Mouse (Mus musculus) macrophage (primary cell): ENCODE measurements around the gene Foxf1. TPM values are rescaled to one million over a fixed set of nuclear protein-coding genes. Genes with fewer than 3 reads are reported as not detected.

Experiments
- H3K27ac ChIP-seq: fragments of 350-480 bp; formaldehyde crosslinking; 2 replicates; pipeline ENCODE4 v1.9.0; 2021
- H3K36me3 ChIP-seq: fragments of 350-480 bp; formaldehyde crosslinking; 2 replicates; pipeline ENCODE4 v1.9.0; 2021; ENCODE audit errors: inconsistent target
- H3K4me3 ChIP-seq: fragments of 350-480 bp; formaldehyde crosslinking; 2 replicates; pipeline ENCODE4 v1.9.0; 2021; ENCODE audit errors: inconsistent target
- H3K79me2 ChIP-seq: fragments of 350-480 bp; formaldehyde crosslinking; 2 replicates; pipeline ENCODE4 v1.9.0; 2021; ENCODE audit errors: inconsistent target
- WGBS: methylation state at CpG from one replicate; pipeline ENCODE4 v1.1.7; 2026; ENCODE audit warnings: inconsistent platforms; ENCODE audit not compliant: missing documents; 5-methylcytosine and 5-hydroxymethylcytosine counted together
- polyA plus RNA-seq: library from polyadenylated mRNA; stranded (reverse); fragments of 250-400 nt; gene quantifications from 3 replicates; pipeline ENCODE4 v1.2.4, GENCODE M21; 2018; ENCODE audit warnings: inconsistent platforms
- total RNA-seq, 78 experiments: library from RNA; depleted of rRNA; stranded (reverse); fragments of 250-400 nt; gene quantifications; 1 replicate in 9 of 78; 2 replicates in 24 of 78; 3 replicates in 43 of 78; 4 replicates in 2 of 78; pipeline ENCODE4 v1.2.4; 2018; ENCODE audit warnings: inconsistent platforms in 56 of 78

Gene Foxf1
- 1 to 10 TPM in 1 of 26 experiments, under 1 TPM in 3, not detected in 22; 0.38 to 2.1 (median 0.54) TPM for total RNA-seq (2018; cell fraction: chromatin; rRNA removed)
- under 1 TPM in 16 of 26 experiments, not detected in 10; 0.03 to 0.62 (median 0.09) TPM for total RNA-seq (2018; cell fraction: cytosol; rRNA removed)
- total RNA-seq (2018; cell fraction: nucleus; rRNA removed) = 1 to 10 TPM in 3 of 26 experiments, under 1 TPM in 12, not detected in 11; 0.20 to 1.7 (median 0.43) TPM
- 0.22 to 0.28 TPM in 2 of 3 replicates, not detected in the other for polyA plus RNA-seq

DNA sequence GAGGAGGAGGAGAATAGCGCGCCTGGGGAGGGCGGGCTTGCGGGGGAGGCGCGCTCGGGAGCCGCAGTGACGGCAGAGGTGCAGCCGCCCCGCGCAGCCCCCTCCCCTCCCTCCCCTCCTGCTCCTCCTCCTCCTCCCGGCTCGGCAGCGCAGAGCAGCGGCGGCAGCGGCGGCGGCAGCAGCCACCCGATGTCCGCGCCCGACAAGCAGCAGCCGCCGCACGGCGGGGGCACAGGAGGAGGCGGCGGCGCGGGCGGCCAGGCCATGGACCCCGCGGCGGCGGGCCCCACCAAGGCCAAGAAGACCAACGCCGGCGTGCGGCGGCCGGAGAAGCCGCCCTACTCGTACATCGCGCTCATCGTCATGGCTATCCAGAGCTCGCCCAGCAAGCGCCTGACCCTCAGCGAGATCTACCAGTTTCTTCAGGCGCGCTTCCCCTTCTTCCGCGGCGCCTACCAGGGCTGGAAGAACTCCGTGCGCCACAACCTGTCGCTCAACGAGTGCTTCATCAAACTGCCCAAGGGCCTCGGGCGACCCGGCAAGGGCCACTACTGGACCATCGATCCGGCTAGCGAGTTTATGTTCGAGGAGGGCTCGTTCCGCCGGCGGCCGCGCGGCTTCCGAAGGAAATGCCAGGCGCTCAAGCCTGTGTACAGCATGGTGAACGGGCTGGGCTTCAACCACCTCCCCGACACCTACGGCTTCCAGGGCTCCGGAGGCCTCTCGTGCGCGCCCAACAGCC lies at the start of gene Foxf1:
Foxf1 (plus strand) TSS at position 177 of the 742 bp plus-strand sequence.
- Histone ChIP-seq H3K36me3 (no peaks in the 10 kb centered on the region), H3K4me3 (peak within 1 kb of the TSS; percentile 10; the same call in 1 of the 2 replicates), H3K79me2 (no peaks in the 10 kb centered on the region), H3K27ac (no peak within 1 kb of the TSS)
- WGBS = 2% methylated on average over 60 of the region's 83 CpGs

DNA sequence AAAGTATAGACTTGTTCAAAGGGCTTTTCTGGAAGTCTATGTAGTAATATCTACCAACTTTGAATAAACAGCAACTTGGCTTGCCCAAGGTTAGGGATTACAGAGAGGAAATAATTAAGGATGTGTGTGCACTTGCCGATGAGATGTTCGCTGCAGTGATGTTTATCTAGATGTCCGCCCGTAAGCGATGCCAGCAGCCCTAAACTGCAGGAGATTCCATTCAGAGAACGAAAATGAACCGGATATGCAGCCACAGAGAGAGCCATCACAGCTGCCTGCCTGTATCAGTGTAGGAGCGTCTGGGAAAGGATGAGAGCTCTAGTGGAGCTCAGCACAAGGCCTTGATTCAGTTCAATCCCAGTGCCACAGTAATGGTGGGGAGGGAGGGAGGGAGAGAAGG lies 48.6 kb upstream of the Foxf1 start:
- H3K36me3 ChIP-seq = no peaks in the 10 kb centered on the region
- no peaks in the 10 kb centered on the region for H3K79me2 ChIP-seq
- WGBS = 91% methylated on average over 8 of the region's 8 CpGs
- H3K27ac ChIP-seq = no peak overlapping the region
- no peak overlapping the region for H3K4me3 ChIP-seq

DNA sequence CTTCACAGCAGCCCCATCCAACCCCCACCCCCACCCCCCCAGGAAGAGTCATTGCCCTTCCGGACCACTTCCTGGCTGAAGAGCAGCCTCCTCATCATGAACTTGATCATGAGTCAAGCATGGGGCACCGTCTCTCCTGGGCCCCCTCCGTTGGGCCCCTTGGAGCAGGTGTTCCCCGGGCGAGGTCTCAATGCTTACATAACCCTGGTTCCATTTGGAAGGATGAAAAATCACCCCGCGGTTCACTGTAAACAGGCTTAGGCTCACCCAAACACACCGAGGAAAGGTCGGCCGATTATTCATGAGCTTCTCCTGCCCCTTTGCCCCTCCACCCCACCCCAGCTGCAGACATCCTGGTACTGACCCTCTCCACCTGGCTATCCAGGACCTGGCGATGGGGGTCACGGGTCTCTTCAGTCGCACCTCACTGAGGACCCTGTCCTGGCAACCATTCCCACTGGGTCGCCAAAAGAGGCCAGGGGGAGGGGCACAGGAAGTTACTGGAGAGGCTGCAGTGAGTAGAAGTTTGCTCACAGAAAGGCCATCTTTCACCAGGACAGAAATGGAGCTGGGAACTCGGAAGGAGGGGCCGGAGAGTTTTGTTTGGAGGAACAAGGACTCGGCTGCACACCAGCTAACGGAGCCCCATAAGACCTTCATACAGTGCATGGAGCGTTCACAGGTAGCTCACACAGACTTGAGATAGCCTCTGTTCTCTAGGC lies 40.3 kb upstream of the Foxf1 start:
- no peaks in the 10 kb centered on the region for H3K36me3 ChIP-seq
- no peak overlapping the region for H3K27ac ChIP-seq
- no peaks in the 10 kb centered on the region for H3K79me2 ChIP-seq
- no peak overlapping the region for H3K4me3 ChIP-seq
- WGBS = 62% methylated on average over 19 of the region's 19 CpGs

DNA sequence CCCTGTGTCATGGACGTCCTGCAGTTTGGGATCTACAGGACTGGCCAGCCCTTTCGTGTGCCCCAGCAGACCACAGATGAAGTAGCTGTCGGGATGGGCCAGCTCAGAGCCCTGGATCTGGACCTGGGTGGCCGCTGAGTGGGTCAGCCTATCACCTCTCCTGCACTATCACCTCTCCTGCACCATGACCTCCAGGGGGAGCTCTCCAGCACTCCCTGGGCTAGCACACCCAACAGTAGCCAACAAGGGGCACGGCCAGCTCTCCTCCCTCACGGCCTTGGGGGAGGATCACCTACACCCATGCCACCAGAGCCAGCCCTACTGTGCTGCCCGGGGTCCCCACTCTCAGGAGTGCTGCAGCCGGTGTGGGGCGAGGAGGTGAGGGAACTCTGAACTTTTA lies 36.7 kb upstream of the Foxf1 start:
- 76% methylated on average over 8 of the region's 9 CpGs for WGBS
- H3K36me3 ChIP-seq = no peaks in the 10 kb centered on the region
- no peak overlapping the region for H3K4me3 ChIP-seq
- H3K79me2 ChIP-seq = no peaks in the 10 kb centered on the region
- no peak overlapping the region for H3K27ac ChIP-seq

DNA sequence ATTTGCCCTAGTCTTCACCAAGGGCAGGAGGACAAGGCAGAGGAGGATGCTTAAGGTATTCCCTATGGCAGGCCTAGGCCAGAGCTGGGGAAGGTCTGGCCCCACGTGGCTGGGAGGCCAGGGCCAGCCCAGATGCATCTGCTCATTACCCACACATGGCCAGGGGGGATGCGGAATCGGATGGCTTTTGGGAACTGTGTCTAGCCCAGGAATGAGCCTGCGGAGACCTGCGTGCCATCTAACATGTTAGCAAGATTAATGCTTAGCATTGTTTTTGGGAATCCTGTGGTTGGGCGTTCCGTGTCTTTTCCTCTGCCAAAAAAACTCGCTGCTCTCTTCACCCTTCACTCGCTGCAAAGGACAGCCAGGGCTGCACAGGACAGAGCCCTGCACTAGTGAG lies 26.1 kb upstream of the Foxf1 start:
- WGBS = 79% methylated on average over 8 of the region's 9 CpGs
- no peaks in the 10 kb centered on the region for H3K36me3 ChIP-seq
- H3K4me3 ChIP-seq = no peak overlapping the region
- H3K27ac ChIP-seq = no peak overlapping the region
- no peaks in the 10 kb centered on the region for H3K79me2 ChIP-seq

DNA sequence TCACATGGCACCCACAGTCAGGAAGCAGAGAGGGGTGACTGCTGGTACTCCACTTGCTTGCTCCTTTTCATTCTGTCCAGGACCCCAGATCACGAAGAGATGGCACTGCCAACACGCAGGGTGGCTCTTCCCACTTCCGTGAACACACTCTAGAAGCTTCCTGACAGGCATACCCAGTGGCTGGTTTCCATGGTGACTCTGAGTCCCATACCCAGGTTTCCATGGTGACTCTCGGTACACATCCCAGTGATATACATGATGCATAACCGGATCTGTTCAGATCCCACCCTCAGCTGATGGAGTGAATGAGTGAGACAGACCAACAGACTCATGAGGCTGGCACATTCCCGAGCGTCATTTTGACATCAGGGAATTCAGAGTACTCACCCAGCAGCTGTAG lies 25.1 kb upstream of the Foxf1 start:
- no peaks in the 10 kb centered on the region for H3K36me3 ChIP-seq
- no peaks in the 10 kb centered on the region for H3K79me2 ChIP-seq
- H3K4me3 ChIP-seq = no peak overlapping the region
- 96% methylated on average over 7 of the region's 7 CpGs for WGBS
- H3K27ac ChIP-seq = no peak overlapping the region

DNA sequence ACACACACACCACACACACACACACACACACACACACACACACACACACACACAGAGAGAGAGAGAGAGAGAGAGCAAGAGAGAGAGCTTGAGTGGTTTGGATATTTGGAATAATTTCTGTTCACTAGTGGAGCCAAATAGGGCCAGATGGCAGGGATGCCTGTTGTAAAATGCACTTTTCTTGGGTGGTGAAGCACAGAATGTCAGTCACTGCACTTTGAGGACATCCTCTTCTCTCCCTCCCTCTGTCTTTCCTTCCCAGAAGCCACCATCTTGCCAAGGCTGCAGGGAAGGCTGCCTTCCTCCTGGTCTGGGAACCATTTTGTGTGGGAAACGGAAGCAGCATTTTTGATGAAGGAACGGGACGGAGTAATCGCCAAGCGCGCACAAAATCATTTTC lies 21.7 kb upstream of the Foxf1 start:
- no peaks in the 10 kb centered on the region for H3K36me3 ChIP-seq
- H3K27ac ChIP-seq = no peak overlapping the region
- H3K79me2 ChIP-seq = no peaks in the 10 kb centered on the region
- 97% methylated on average over 6 of the region's 6 CpGs for WGBS
- no peak overlapping the region for H3K4me3 ChIP-seq

DNA sequence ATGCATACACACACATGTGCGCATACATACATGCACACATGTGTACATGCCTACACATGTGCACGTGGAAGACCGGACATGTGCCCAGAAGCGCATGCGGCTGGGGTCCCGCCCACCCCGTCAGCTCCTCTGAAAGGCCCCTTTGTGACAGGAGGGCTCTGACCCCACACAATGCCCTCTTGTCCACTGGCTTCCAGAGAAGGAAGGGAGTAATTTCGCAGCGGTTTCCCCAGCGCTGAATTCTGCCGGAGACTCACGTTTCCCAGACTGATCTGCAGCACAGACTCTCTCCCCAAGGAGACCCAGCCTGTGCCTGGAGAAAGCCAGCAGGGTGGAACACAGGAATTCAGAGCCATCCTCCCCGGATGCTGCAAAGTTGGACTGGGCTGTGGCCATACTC lies 20.5 kb upstream of the Foxf1 start:
- H3K36me3 ChIP-seq = no peaks in the 10 kb centered on the region
- no peak overlapping the region for H3K27ac ChIP-seq
- no peaks in the 10 kb centered on the region for H3K79me2 ChIP-seq
- 83% methylated on average over 13 of the region's 13 CpGs for WGBS
- no peak overlapping the region for H3K4me3 ChIP-seq

DNA sequence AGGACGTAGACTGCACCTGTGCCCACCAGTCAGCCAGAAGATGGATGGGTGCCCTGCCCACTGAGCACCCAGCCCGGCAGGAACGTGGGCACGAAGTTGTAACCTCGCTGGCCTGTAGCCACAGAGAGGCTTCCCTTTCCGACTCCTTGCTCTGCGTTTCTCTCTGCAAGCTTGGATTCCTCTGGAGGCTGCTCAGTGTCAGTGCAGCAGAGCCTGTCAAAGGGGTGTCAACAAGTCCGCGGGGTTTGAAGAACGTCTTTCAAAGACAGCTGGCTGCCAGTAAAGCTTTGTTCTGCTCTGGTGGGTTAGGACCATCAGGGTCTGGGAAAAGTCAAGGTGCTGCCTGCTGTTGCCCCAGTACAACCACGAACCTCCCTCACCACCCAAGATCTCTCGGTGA lies 12.7 kb upstream of the Foxf1 start:
- no peaks in the 10 kb centered on the region for H3K36me3 ChIP-seq
- 4% methylated on average over 12 of the region's 12 CpGs for WGBS
- no peak overlapping the region for H3K27ac ChIP-seq

DNA sequence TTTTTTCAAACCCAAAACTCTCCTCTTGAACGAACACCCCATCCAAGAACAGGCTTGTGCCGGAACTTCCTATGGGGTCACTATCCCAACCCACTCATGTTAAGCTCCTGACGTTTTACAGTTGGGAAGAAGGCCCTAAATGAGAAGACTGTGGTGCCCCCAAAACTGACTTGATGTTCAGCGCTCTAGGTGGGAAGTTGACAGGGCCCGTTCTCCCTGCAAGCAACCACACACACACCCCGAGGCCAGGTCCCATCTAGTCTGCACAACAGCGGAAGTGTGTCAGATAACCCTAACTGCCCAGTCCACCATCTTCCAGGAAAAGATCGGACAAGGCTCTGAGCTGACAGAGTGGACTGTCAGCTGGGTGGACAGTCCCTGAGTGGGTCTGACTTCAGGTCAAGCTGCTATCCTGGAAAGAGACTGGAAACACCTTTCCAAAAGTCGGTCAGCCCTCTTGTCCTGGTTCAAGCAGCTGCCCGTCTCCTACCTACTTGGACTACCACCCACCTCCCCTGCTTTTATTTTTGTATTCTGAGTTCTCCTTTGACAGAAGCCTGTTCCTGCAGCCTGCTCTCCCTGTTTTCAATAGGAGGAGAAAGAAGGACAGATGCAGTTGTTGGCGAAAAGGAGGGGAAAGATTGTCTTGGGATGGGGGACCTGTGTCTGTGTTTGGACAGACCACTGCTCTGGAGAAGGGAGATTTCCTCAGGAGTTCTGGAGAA lies 11.6 kb upstream of the Foxf1 start:
- Histone ChIP-seq H3K27ac (no peak overlapping the region), H3K36me3 (no peaks in the 10 kb centered on the region), H3K79me2 (no peaks in the 10 kb centered on the region), H3K4me3 (no peak overlapping the region)
- WGBS = 31% methylated on average over 11 of the region's 11 CpGs

More for the DNA sequence above, 12.7 kb upstream of the Foxf1 start:
- Histone ChIP-seq H3K79me2 (no peaks in the 10 kb centered on the region), H3K4me3 (no peak overlapping the region)

DNA sequence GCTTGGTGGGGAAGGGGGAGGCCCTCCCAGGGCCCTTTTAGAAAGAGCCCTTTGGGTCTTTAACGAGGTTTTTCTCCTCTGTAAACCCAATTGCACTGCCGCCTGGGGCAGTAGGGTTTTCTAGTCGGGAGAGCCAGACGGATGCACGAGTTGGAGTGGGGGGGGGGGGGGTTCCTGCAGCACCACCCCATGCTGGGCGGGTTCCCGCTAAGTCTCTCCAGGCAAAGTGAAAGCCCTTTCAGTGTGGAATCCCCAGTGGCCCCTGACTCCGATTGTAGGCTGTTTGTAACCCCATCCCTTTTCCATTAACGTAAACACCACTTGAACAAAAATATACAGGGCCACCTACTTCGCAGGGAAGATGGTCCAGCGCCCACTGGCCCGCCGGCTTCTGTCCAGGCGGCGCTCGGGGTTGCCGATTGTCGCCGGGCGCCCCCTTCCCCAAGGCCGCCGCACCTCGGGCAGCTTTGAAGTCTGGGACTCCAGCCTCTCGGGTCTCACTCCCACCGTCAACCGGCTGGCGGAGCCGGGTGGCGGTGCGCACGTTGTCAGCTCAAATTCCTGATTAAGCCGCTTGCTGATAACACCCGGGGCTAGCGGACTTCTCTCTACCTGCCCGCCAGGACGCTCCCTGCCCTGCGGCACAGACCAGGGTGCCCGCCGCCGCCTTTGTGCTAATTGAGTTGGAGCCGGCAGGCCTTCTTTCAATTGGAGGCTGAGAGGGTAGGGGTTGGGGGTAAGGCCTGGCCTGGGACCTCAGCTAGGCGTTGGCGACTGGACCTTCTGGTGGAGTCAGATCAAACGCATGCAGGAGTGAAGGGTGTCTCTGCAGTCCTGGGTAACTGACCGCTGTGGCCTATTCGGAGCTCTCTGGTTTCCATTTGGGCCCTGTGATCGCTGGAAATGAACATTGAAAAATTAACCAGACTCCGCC lies 10.7 kb upstream of the Foxf1 start:
- Histone ChIP-seq H3K4me3 (no peak overlapping the region), H3K27ac (no peak overlapping the region), H3K79me2 (no peaks in the 10 kb centered on the region), H3K36me3 (no peaks in the 10 kb centered on the region)
- WGBS = 6% methylated on average over 48 of the region's 48 CpGs

DNA sequence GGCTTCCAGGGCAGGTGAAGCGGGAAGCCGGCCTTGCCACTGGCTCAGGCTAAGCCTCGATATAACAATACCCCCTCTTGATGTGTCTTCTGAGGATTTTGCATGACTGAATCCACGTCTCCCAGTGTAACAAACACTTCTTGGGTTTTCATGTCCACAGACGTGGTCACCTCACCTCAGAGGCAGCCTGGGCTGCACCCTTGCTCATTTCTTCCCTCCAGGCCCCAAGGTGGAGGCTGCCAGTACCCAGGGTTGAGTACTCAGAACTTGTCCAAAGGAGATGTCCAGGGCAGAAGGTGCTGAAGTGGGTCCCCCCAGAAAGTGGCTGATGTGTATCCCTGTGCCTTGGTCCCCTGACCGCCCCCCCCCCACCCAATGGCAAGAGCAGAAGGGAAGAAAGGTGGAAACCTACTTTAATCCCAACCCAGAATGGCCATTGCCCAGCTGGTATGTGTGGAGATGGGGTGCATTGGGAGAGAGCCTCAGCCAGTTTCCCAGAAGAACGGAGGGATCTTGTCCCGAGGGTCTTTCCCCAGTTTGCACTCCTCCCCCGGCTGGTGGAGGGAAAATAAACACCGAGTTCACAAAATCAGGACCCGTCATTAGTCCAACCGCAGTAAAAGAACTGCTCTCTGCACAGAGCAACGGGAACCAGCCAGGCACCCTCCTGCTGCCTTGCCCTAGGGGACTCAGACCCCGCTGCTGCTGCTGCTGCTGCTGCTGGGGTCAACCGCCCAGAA lies 9.9 kb upstream of the Foxf1 start:
- Histone ChIP-seq H3K4me3 (no peak overlapping the region), H3K79me2 (no peaks in the 10 kb centered on the region), H3K36me3 (no peaks in the 10 kb centered on the region), H3K27ac (no peak overlapping the region)
- WGBS = 12% methylated on average over 15 of the region's 15 CpGs

DNA sequence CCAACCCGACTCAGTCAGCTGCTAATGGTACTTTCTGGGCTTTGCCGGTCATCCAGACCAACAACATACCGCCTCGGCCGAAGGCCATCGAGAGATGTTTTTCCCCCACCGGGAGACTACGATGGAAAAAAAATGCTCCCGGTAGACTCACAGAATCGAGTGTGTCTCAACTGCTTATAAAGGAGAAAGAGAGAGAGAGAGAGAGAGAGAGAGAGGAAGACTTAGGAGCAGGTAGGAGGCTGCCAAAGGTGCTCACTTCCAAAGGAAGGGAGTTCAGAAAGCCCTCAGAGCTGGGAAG lies 9.4 kb upstream of the Foxf1 start:
- no peaks in the 10 kb centered on the region for H3K79me2 ChIP-seq
- 4% methylated on average over 9 of the region's 10 CpGs for WGBS
- H3K36me3 ChIP-seq = no peaks in the 10 kb centered on the region
- no peak overlapping the region for H3K4me3 ChIP-seq
- H3K27ac ChIP-seq = no peak overlapping the region
